Mouse (Mus musculus) liver, embryonic 14.5 days (tissue): ENCODE measurements around the gene Nt5dc3.

ENCODE experiments used
- CTCF ChIP-seq: IDR thresholded peaks from 2 replicates; pipeline ENCODE4 v1.5.1; 2016; ENCODE audit warnings: antibody characterized with exemption, low read depth, control low read depth
- EP300 ChIP-seq: IDR thresholded peaks from 2 replicates; pipeline ENCODE4 v1.6.1; 2016; ENCODE audit warnings: antibody characterized with exemption, low read depth

DNA sequence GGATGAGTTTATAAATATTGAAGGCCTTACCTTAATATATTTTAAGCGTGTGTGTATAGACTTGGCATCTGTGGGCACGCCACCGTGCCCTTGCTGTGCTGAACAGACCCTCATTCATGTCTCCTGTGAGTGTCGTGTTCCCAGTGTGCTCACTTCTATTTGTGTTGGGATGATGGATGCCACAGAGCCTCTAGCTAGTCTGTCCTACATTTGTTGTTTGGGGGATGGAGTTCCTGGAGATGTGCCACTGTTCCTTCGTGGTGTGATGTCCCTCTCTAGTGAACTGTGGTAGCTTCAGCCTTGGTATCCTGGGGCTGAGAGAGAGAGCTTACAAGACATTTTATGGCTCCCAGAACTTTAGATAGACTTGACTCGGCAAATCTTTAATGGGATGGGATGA, 60.0 kb downstream of the Nt5dc3 start:
- TF ChIP-seq CTCF (no peak), EP300 (no peak)
